Mouse (Mus musculus) layer of hippocampus, adult 2 months (tissue): ENCODE measurements around the gene Htra1. TPM values are rescaled to one million over a fixed set of nuclear protein-coding genes. Genes with fewer than 3 reads are reported as not detected.

Experiments used
- DNase-seq, 2 experiments: peaks; one replicate each; pipeline ENCODE4 v3.0.0; 2022; ENCODE audit warnings: low spot score in 2 of 2
- H3K27ac ChIP-seq: fragments of 200-600 bp; 2 replicates; pipeline ENCODE4 v1.8.1; 2022
- H3K4me3 ChIP-seq: fragments of 200-600 bp; 2 replicates; pipeline ENCODE4 v1.8.1; 2022; ENCODE audit warnings: mild to moderate bottlenecking
- CTCF ChIP-seq: fragments of 200-600 bp; conservative IDR thresholded peaks from 2 replicates; pipeline ENCODE4 v1.8.1; 2022; ENCODE audit warnings: antibody characterized with exemption, mild to moderate bottlenecking, moderate library complexity
- total RNA-seq, 2 experiments: library from RNA; stranded (reverse); gene quantifications; 2 replicates each; pipeline ENCODE4 v1.2.3; 2021

Gene Htra1
- total RNA-seq, 2 experiments from 2014 or later: 239 to 255 TPM

DNA sequence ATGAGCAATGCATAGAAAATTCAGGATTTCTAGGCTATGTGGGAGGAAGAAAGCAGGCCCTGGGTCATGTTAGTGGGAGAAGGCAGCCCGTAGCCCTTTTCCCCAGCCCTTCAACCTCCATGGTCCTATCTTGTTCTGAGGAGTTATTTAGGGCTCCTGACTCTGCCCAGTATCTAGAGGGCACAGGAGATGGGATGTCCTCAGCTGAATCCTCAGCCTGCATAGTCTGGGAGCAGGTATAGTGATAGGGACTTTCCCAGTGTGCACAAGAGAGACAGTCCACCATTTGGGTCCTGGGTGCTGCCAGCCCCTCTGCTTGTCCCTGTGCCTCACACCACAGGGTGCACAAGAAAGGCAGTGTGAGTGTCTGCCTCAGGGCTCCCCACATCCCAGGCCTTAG, 42.6 kb downstream of the Htra1 start:
- no peak overlapping the region for H3K4me3 ChIP-seq
- TF ChIP-seq CTCF: no peak
- H3K27ac ChIP-seq: peak overlapping the region; percentile 39; the same call in 1 of the 2 replicates
- no peak for DNase-seq

- DNase-seq: no peak
- Histone ChIP-seq H3K4me3 (no peak overlapping the region), H3K27ac (no peak overlapping the region)
- no peak for TF ChIP-seq CTCF
Observed at GRCm38 (mm10) chr7:130980130-130980529, 44.2 kb downstream of the Htra1 start.

- H3K4me3 ChIP-seq: no peak overlapping the region
- DNase-seq: no peak
- H3K27ac ChIP-seq: no peak overlapping the region
- no peak for TF ChIP-seq CTCF
Observed at GRCm38 (mm10) chr7:130982371-130982770, 46.5 kb downstream of the Htra1 start.

DNA sequence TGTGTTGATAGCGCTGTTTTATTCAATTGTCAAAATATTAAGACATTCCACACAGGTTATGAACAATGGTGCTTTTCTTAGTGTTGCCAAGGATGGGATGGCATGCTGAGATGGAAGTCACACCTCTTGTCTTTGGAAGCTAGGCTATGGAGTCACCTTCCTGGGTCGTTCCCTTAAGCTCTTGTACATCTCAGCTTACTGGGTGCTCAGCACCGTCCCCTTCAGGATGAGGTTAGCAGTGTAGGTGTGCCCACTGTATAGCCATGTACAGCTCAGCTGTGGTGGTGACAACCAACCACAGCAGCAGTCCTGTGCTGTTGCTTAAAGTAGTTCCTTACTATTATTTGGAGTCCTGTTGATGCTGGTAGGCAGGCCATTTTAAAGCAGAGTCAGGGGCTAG, 47.0 kb downstream of the Htra1 start:
- Histone ChIP-seq H3K4me3 (no peak overlapping the region), H3K27ac (no peak overlapping the region)
- TF ChIP-seq CTCF: peak; percentile 28
- no peak for DNase-seq

DNA sequence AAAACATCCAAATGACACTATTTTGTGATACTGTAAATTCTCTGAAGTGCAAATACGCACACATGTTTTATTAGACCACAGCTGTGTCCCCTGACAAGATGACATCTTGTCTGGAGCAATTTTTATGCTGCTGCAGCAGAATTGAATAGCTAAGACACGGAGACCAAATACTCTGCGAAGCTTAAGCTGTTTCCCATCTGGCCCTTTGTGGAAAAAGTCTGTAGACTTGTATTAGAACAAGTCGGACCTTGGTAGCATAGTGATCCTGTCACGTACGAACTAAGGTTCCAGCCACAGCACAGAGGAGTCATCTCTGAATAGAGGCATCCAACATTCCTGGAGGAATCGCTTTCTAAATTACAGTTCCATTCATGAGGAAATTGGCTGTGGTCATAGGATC, 48.4 kb downstream of the Htra1 start:
- no peak overlapping the region for H3K4me3 ChIP-seq
- TF ChIP-seq CTCF: no peak
- DNase-seq: no peak
- H3K27ac ChIP-seq: no peak overlapping the region

GRCm38 (mm10) chr7:130985193-130985592, 49.3 kb downstream of the Htra1 start:
- no peak for TF ChIP-seq CTCF
- no peak overlapping the region for H3K27ac ChIP-seq
- no peak for DNase-seq

DNA sequence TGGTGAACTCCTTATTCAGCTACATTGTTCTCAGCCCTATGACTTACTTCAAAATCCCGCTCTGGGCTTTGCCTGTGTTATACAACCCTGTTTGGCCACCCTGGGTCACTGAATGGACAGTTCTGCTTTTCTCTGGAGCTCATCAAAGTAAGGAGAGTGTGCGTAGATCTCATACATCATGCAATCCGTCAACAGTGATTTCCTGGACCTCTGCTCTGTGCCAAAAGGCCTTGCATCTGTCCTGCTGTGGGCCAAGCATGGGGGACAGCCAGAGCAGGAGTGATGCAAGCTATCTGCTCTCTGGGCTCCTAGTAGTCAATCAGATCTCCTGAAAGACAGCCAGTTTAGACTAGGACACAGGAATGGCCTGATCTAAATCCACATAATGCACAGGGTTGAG, 49.8 kb downstream of the Htra1 start:
- no peak for DNase-seq
- no peak overlapping the region for H3K4me3 ChIP-seq
- H3K27ac ChIP-seq: no peak overlapping the region
- TF ChIP-seq CTCF: no peak

More at GRCm38 (mm10) chr7:130985193-130985592, 49.3 kb downstream of the Htra1 start:
- no peak overlapping the region for H3K4me3 ChIP-seq

- no peak overlapping the region for H3K4me3 ChIP-seq
- no peak for DNase-seq
- TF ChIP-seq CTCF: no peak
- no peak overlapping the region for H3K27ac ChIP-seq
Observed at GRCm38 (mm10) chr7:130988146-130988545, 52.2 kb downstream of the Htra1 start.

- Histone ChIP-seq H3K27ac (no peak overlapping the region), H3K4me3 (no peak overlapping the region)
- DNase-seq: no peak
- TF ChIP-seq CTCF: no peak
Observed at GRCm38 (mm10) chr7:130989371-130989770, 53.5 kb downstream of the Htra1 start.

DNA sequence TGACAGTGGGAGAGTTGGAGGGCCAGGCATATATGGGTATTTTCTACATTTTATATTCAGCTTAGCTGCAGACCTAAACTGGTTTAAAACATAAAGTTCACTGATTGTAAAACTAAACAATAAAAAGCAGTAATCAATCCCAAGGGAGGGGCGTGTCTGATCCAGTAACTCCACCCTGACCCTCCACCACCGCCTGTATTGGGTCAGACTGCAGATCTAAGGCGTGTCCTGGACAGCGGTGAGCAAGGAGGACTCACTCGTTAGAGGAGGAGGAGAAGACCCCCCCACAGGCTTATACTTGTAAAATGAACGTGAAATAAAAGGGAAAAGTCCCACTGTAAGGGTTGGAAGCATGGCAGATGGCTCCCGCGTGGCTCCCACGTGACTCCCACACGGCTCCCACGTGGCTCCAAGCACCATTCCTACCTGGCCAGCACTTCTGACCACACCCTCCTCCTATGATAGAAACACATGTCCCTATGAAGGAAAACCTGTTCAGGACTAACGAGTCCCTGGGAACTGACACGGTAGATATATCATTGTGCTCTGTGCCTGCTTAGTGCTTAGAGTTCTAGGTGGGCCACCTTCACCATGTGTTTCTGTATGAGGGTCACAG, 55.4 kb downstream of the Htra1 start:
- no peak for DNase-seq
- Histone ChIP-seq H3K27ac (no peak overlapping the region), H3K4me3 (no peak overlapping the region)
- TF ChIP-seq CTCF: no peak

GRCm38 (mm10) chr7:130993907-130994306, 58.0 kb downstream of the Htra1 start:
- no peak overlapping the region for H3K27ac ChIP-seq
- H3K4me3 ChIP-seq: no peak overlapping the region
- peak in 1 of 2 experiments; percentile 39 for DNase-seq
- peak; percentile 91 for TF ChIP-seq CTCF

GRCm38 (mm10) chr7:131001976-131002726, 66.2 kb downstream of the Htra1 start:
- Histone ChIP-seq H3K27ac (no peak overlapping the region), H3K4me3 (no peak overlapping the region)
- DNase-seq: no peak
- TF ChIP-seq CTCF: no peak

DNA sequence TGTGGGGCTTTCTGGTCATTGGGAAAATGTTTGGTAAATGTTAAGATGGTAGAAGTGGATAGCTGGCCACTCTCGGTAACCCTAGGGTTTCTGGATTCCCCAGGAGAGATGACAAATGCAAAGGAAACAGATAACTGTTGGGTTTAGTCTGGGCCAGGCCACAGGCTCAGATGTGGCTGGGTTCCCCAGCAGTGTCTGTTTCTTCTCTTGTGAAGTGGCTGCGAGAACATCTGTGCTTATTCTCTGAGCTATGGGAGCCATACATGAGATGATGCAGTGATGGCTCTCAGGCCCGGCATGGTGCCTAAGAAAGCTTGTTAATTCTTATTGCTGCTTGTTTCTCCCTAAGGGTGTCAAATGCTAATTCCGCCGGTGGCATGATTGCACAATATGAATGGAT, 68.2 kb downstream of the Htra1 start:
- Histone ChIP-seq H3K4me3 (no peak overlapping the region), H3K27ac (no peak overlapping the region)
- no peak for DNase-seq
- no peak for TF ChIP-seq CTCF

DNA sequence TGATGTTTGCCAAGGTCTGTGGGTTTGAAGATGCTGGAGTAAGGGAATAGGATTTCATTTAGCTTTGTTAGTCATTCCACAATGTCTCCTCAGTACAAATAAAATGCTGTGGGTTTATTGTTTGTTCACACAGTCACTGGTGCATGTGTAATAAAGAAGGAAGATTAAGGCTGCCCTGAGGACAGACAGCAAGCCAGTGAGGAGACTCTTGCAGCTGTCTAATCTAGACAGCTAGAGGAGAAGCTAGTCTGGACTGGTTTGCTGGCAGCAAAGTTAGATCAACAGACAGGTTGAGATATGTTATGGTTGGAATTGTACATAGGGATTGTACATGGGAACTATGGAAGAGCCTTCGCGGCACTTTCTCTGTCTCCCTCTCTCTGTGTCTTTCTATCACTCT, 71.3 kb downstream of the Htra1 start:
- H3K27ac ChIP-seq: no peak overlapping the region
- H3K4me3 ChIP-seq: no peak overlapping the region
- no peak for TF ChIP-seq CTCF
- no peak for DNase-seq
